Mouse (Mus musculus) neural tube, embryonic 13.5 days (tissue): ENCODE measurements around the gene Vmn1r58. TPM values are rescaled to one million over a fixed set of nuclear protein-coding genes. Genes with fewer than 3 reads are reported as not detected.
"Not testable (repeated sequence)": the region's sequence is repeated elsewhere in the genome, so short reads cannot be mapped to it uniquely, and the experiment has no call there.

ENCODE experiments used
- ATAC-seq: fragments of 200-750 bp; cut with Nextera tagmentation; 2 replicates; pipeline ENCODE4 v1.8.0; 2017; ENCODE audit warnings: low read depth, mild to moderate bottlenecking, moderate TSS enrichment, moderate library complexity
- H3K27ac ChIP-seq: fragments of 300-500 bp; sonication (generic); replicated peaks from 2 replicates; pipeline ENCODE4 v1.5.1; 2015; ENCODE audit warnings: moderate library complexity, mild to moderate bottlenecking, inconsistent platforms
- H3K27me3 ChIP-seq: fragments of 300-500 bp; sonication (generic); 2 replicates; pipeline ENCODE4 v1.6.1; 2015; ENCODE audit warnings: mild to moderate bottlenecking, inconsistent platforms
- H3K36me3 ChIP-seq: fragments of 300-500 bp; sonication (generic); 2 replicates; pipeline ENCODE4 v1.6.1; 2015; ENCODE audit warnings: mild to moderate bottlenecking, inconsistent platforms
- H3K4me1 ChIP-seq: fragments of 300-500 bp; sonication (generic); replicated peaks from 2 replicates; pipeline ENCODE4 v1.6.1; 2015; ENCODE audit warnings: inconsistent platforms
- H3K4me2 ChIP-seq: fragments of 300-500 bp; sonication (generic); 2 replicates; pipeline ENCODE4 v1.6.1; 2015; ENCODE audit warnings: inconsistent platforms, mild to moderate bottlenecking, moderate library complexity
- H3K4me3 ChIP-seq: fragments of 300-500 bp; sonication (generic); 2 replicates; pipeline ENCODE4 v1.5.1; 2015; ENCODE audit warnings: mild to moderate bottlenecking, inconsistent platforms
- H3K9ac ChIP-seq: fragments of 300-500 bp; sonication (generic); 2 replicates; pipeline ENCODE4 v1.6.1; 2015; ENCODE audit warnings: moderate library complexity, mild to moderate bottlenecking, inconsistent platforms
- H3K9me3 ChIP-seq: fragments of 300-500 bp; sonication (generic); 2 replicates; pipeline ENCODE4 v1.6.1; 2016; ENCODE audit warnings: inconsistent platforms
- WGBS: fragments of 180-500 bp; shearing (Covaris S2); methylation state at CpG from one replicate; pipeline ENCODE4 v1.1.7; 2015; 5-methylcytosine and 5-hydroxymethylcytosine counted together
- polyA plus RNA-seq: library from polyadenylated mRNA; unstranded; fragments of >200 nt; fragmentation: Nextera tagmentation; extraction: Ambion mirVana; gene quantifications from 2 replicates; pipeline ENCODE4 v1.2.1, GENCODE M21; 2015

The Vmn1r58 gene
- 0.03 TPM in 1 of 2 replicates, not detected in the other for polyA plus RNA-seq

GRCm38 (mm10) chr7:5413296-5413695, at the start of gene Vmn1r58:
Gene Vmn1r58 (minus strand): TSS chr7:5413396.
- H3K9ac ChIP-seq, H3K27me3 ChIP-seq, ATAC-seq, H3K9me3 ChIP-seq, H3K4me2 ChIP-seq, H3K27ac ChIP-seq, H3K4me3 ChIP-seq, H3K36me3 ChIP-seq, H3K4me1 ChIP-seq: not testable (repeated sequence)

GRCm38 (mm10) chr7:5456674-5457073, 43.5 kb upstream of the Vmn1r58 start, which contains the start of gene Vmn1r59:
Gene Vmn1r59 (minus strand): TSS chr7:5456774.
- Histone ChIP-seq H3K4me3 (no peak within 1 kb of the TSS), H3K9ac (no peak within 1 kb of the TSS), H3K4me1 (no peaks in the 10 kb centered on the region), H3K27ac (no peak within 1 kb of the TSS), H3K27me3 (no peaks in the 10 kb centered on the region), H3K4me2 (no peak within 1 kb of the TSS), H3K9me3 (peaks cover 36% of the 10 kb centered on the region), H3K36me3 (no peaks in the 10 kb centered on the region)
- ATAC-seq = no peak

- not testable (repeated sequence) for ATAC-seq
Observed at GRCm38 (mm10) chr7:5454011-5454410, 40.8 kb upstream of the Vmn1r58 start.

DNA sequence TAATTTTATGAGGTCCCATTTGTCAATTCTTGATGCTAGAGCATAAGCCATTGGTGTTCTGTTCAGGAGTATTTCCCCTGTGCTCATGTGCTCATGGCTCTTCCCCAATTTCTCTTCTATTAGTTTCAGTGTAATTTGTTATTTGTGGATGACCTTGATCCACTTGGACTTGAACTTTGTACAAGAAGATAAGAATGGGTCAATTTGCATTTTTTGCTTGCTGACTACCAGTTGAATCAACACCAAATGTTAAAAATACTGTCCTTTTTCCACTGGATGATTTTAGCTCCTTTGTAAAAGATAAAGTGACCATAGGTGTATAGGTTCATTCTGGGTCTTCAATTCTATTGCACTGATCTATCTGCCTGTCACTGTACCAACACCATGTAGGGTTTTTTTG, 35.4 kb upstream of the Vmn1r58 start:
- no peak for ATAC-seq
- Histone ChIP-seq H3K9ac (no peak overlapping the region), H3K9me3 (peaks cover 29% of the 10 kb centered on the region)

More at GRCm38 (mm10) chr7:5454011-5454410, 40.8 kb upstream of the Vmn1r58 start:
- not testable (repeated sequence) for H3K9ac ChIP-seq, H3K36me3 ChIP-seq, H3K27me3 ChIP-seq, H3K4me2 ChIP-seq, H3K27ac ChIP-seq, H3K4me1 ChIP-seq, H3K4me3 ChIP-seq
- WGBS = 77% methylated on average over 3 of the region's 3 CpGs
- peaks cover 48% of the 10 kb centered on the region for H3K9me3 ChIP-seq

DNA sequence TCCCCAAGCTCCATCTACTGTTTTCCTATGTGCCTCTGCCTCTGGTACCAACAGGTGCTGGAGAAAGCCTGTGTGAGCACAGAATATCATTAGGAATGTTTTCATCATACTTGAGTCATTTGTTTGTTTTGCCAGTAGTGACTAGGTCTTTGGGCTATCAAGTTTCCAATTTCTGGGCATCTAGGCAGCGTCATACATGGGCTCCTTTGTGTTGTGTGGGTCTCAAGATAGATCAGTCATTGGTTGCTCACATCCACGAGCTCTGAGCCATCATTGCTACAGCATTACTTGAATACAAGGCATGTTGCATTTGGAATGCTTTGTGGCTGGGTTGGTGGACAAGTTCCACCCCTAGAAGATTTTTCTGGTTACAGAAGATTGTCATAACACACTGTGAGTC, 7.0 kb downstream of the Vmn1r58 start:
- no peak overlapping the region for H3K4me2 ChIP-seq
- 42% methylated on average over 2 of the region's 2 CpGs for WGBS
- no peak overlapping the region for H3K4me3 ChIP-seq
- no peak for ATAC-seq
- H3K9me3 ChIP-seq = peaks cover 22% of the 10 kb centered on the region
- H3K36me3 ChIP-seq = no peaks in the 10 kb centered on the region
- H3K4me1 ChIP-seq = no peaks in the 10 kb centered on the region
- H3K27me3 ChIP-seq = no peaks in the 10 kb centered on the region
- H3K27ac ChIP-seq = no peak overlapping the region
- no peak overlapping the region for H3K9ac ChIP-seq

More for the DNA sequence above, 35.4 kb upstream of the Vmn1r58 start:
- Histone ChIP-seq H3K27me3 (no peaks in the 10 kb centered on the region), H3K4me1 (no peaks in the 10 kb centered on the region), H3K36me3 (no peaks in the 10 kb centered on the region), H3K4me3 (no peak overlapping the region), H3K4me2 (no peak overlapping the region), H3K27ac (no peak overlapping the region)

DNA sequence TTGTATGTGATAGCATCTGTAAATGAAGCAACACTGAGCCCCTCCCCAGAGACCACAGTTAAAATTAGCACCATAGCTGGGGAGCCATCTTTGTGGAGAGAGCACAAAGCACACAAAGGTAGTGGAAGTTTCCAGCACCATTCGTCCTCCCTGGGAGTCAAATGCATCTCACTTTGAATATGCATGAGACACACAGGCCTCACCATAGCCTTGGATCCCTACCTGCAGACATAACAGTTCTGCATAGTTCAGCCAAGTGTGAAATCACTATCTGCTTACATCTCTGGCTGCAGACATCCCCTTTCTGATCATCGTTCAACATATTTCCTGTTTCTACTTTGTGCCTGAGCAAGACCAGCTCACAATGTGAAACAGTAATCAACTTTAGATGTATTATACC, 46.5 kb downstream of the Vmn1r58 start:
- H3K27ac ChIP-seq = no peak overlapping the region
- peaks cover 34% of the 10 kb centered on the region for H3K9me3 ChIP-seq
- no peaks in the 10 kb centered on the region for H3K4me1 ChIP-seq
- no peak overlapping the region for H3K4me3 ChIP-seq
- H3K4me2 ChIP-seq = no peak overlapping the region
- 89% methylated on average over 2 of the region's 2 CpGs for WGBS
- no peaks in the 10 kb centered on the region for H3K27me3 ChIP-seq
- no peaks in the 10 kb centered on the region for H3K36me3 ChIP-seq
- H3K9ac ChIP-seq = no peak overlapping the region
- no peak for ATAC-seq

- Histone ChIP-seq H3K27ac (no peak overlapping the region), H3K4me1 (no peaks in the 10 kb centered on the region), H3K4me2 (no peak overlapping the region), H3K27me3 (no peaks in the 10 kb centered on the region), H3K9me3 (peaks cover 53% of the 10 kb centered on the region), H3K9ac (no peak overlapping the region), H3K36me3 (no peaks in the 10 kb centered on the region), H3K4me3 (no peak overlapping the region)
- no peak for ATAC-seq
- 91% methylated on average over 5 of the region's 5 CpGs for WGBS
Observed at GRCm38 (mm10) chr7:5363599-5363998, 49.6 kb downstream of the Vmn1r58 start.

Other genes with a start within 250 kb of the Vmn1r58 start
- gene Vmn1r56, start 216.6 kb downstream of the Vmn1r58 start, polyA plus RNA-seq = not detected in 2 replicates
- not detected in 2 replicates for gene Vmn1r57, start 194.9 kb downstream of the Vmn1r58 start, polyA plus RNA-seq
- gene Gm5065, start 62.9 kb downstream of the Vmn1r58 start, polyA plus RNA-seq = not detected in 2 replicates
- gene Nlrp2, start 62.4 kb downstream of the Vmn1r58 start, polyA plus RNA-seq = not detected in 2 replicates
- gene Vmn1r59, start 43.4 kb upstream of the Vmn1r58 start, polyA plus RNA-seq = not detected in 2 replicates
- gene Vmn2r28, start 80.6 kb upstream of the Vmn1r58 start, polyA plus RNA-seq = not detected in 2 replicates
- gene Vmn1r60, start 133.9 kb upstream of the Vmn1r58 start, polyA plus RNA-seq = not detected in 2 replicates
- not detected in 2 replicates for gene Vmn1r61, start 199.9 kb upstream of the Vmn1r58 start, polyA plus RNA-seq